Mouse (Mus musculus) ES-E14 (cell line): ENCODE results near the gene Bcar3. TPM values are rescaled to one million over a fixed set of nuclear protein-coding genes. Genes with fewer than 3 reads are reported as not detected.

Experiments
- DNase-seq: peaks from one replicate; pipeline ENCODE4 v3.0.0-alpha.2; 2013; ENCODE audit warnings: low read depth, low spot score
- H3K27ac ChIP-seq: 2 replicates; pipeline ENCODE4 v1.5.1; 2012; ENCODE audit warnings: low read depth, mild to moderate bottlenecking, low read length, moderate library complexity, mixed read lengths; ENCODE audit not compliant: poor library complexity, insufficient read depth, severe bottlenecking
- H3K36me3 ChIP-seq: 2 replicates; pipeline ENCODE4 v1.6.1; 2012; ENCODE audit warnings: mild to moderate bottlenecking, low read length, moderate library complexity, mixed read lengths; ENCODE audit not compliant: control insufficient read depth, poor library complexity, insufficient read depth, severe bottlenecking
- H3K4me1 ChIP-seq, 2 experiments: fragments of 150-350 bp in 1 of 2; sonication (generic) in 1 of 2; 2 replicates each; pipeline ENCODE4 v1.6.1; 2012; ENCODE audit warnings: low read length in 2 of 2, mild to moderate bottlenecking in 1 of 2, mixed read lengths in 1 of 2; ENCODE audit not compliant: control insufficient read depth in 2 of 2, insufficient read depth in 2 of 2, poor library complexity in 1 of 2
- H3K4me3 ChIP-seq, 2 experiments: fragments of 150-350 bp in 1 of 2; sonication (generic) in 1 of 2; 2 replicates each; pipeline ENCODE4 v1.5.1; 2012; ENCODE audit warnings: low read length in 2 of 2, low read depth in 1 of 2, mild to moderate bottlenecking in 1 of 2, mixed read lengths in 1 of 2; ENCODE audit not compliant: insufficient read depth in 1 of 2, poor library complexity in 1 of 2, severe bottlenecking in 1 of 2
- H3K9ac ChIP-seq: 2 replicates; pipeline ENCODE4 v1.6.1; 2012; ENCODE audit warnings: low read depth, mild to moderate bottlenecking, low read length, mixed read lengths; ENCODE audit not compliant: poor library complexity, insufficient read depth, severe bottlenecking
- H3K9me3 ChIP-seq: fragments of 150-350 bp; sonication (generic); 2 replicates; pipeline ENCODE4 v1.6.1; 2012; ENCODE audit warnings: low read depth, mild to moderate bottlenecking, low read length; ENCODE audit not compliant: control insufficient read depth, insufficient read depth
- CHD2 ChIP-seq: IDR thresholded peaks from 2 replicates; pipeline ENCODE4 v1.6.1; 2014; ENCODE audit warnings: mild to moderate bottlenecking, low read depth, low read length, inconsistent platforms
- HCFC1 ChIP-seq: IDR thresholded peaks from 2 replicates; pipeline ENCODE4 v1.6.1; 2012; ENCODE audit warnings: low read length, inconsistent platforms, borderline replicate concordance; ENCODE audit not compliant: insufficient read depth
- MAFK ChIP-seq: IDR thresholded peaks from 2 replicates; pipeline ENCODE4 v1.6.1; 2014; ENCODE audit warnings: mild to moderate bottlenecking, low read depth, low read length, inconsistent platforms; ENCODE audit not compliant: insufficient read depth
- ZC3H11A ChIP-seq: IDR thresholded peaks from 2 replicates; pipeline ENCODE4 v1.6.1; 2012; ENCODE audit warnings: low read depth, mild to moderate bottlenecking, inconsistent platforms, low read length, borderline replicate concordance
- ZNF384 ChIP-seq: IDR thresholded peaks from 2 replicates; pipeline ENCODE4 v1.6.1; 2012; ENCODE audit warnings: low read depth, low read length, inconsistent platforms
- in situ Hi-C, 2 experiments: fragments of 600-800 bp; cut with MboI; formaldehyde crosslinking; loops; one replicate each; pipeline ENCODE4 v1.15.1; 2025; ENCODE audit warnings: low sequenced_read_pairs in 2 of 2, inconsistent platforms in 1 of 2; ENCODE audit not compliant: unreplicated experiment in 2 of 2
- total RNA-seq: library from RNA; depleted of rRNA; stranded (reverse); fragments of 300-350 nt; gene quantifications from 2 replicates; pipeline ENCODE4 v1.2.3, GENCODE M21; 2012

Gene Bcar3
- total RNA-seq, 1 experiment, result 24.5 TPM

DNA sequence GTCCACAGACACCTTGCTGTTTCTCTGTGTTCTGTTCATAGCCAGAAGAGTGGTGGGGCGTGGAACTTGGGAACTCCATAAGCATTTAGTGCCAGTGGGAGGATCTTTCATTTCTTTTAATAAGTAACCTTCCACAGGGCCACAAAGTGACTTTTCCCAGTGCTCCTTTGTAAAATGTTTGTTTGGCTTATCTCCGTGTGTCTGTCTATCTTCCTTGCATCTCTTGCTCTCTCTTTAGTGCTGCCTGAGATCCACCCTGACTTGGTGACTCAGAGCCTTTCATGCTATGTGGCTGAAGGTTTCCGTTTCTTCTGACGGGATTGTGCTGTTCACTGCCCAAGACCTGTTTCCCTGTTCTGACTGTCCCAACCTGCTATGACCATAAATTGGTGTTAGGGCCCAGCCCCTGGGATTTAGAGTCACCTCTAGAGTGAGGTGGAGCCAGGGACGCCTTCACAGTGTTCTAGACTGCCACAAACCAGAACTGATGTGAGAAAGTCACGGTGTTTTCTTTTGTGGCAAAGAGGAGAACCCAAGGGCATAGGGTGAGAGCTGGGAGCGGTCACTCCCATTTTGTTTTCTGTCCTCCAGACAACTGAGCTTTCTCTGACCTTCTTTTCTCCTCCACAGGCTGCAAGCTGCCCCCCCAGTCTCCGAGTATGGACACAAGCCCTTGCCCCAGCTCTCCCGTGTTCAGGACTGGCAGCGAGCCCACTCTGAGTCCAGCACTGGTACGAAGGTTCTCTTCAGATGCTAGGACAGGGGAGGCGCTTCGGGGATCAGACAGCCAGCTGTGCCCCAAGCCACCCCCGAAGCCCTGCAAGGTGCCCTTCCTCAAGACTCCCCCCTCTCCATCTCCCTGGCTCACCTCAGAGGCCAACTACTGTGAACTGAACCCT is 218.0 kb downstream of the Bcar3 start:
- peaks cover 32% of the 10 kb centered on the region for H3K36me3 ChIP-seq
- peaks cover 3 to 8% of the 10 kb centered on the region in 2 experiments; a peak in 2 of 4 replicates for H3K4me1 ChIP-seq
- no peaks in the 10 kb centered on the region for H3K9me3 ChIP-seq
- in situ Hi-C loops, result no loop called here
- no peak overlapping the region for H3K27ac ChIP-seq
- DNase-seq, result no peak
- no peak overlapping the region for H3K9ac ChIP-seq
- TF ChIP-seq MAFK, result no peak
- TF ChIP-seq CHD2, result no peak
- TF ChIP-seq ZNF384, result no peak
- TF ChIP-seq ZC3H11A, result no peak
- no peak for TF ChIP-seq HCFC1
- H3K4me3 ChIP-seq, result no peak overlapping the region

DNA sequence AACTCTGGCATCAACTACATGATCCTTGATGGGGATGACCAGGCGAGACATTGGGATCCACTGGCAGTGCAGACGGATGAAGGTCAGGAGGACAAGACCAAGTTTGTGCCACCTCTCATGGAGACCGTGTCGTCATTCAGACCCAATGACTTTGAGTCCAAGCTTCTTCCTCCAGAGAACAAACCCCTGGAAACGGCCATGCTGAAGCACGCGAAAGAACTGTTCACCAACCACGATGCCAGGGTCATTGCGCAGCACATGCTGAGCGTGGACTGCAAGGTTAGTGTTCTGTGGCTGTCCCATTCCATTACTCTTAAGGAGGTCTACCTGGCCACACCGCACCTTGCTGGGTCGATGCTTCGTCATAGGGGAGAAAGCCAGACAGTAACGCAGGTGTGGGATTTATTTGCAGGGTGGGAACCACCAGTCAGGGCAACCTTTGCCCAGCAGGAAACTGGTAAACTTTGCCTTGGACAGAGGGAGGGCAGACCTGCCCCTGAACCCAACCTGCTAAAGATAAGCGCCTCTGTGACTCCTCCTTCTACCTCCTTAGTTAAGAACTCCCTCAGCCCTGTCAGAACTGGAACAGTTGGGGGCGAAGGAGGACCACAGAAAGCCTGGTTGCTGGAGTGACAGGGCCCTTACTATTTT is 218.9 kb downstream of the Bcar3 start:
- TF ChIP-seq ZNF384 (no peak), MAFK (no peak)
- H3K9ac ChIP-seq, result no peak overlapping the region

DNA sequence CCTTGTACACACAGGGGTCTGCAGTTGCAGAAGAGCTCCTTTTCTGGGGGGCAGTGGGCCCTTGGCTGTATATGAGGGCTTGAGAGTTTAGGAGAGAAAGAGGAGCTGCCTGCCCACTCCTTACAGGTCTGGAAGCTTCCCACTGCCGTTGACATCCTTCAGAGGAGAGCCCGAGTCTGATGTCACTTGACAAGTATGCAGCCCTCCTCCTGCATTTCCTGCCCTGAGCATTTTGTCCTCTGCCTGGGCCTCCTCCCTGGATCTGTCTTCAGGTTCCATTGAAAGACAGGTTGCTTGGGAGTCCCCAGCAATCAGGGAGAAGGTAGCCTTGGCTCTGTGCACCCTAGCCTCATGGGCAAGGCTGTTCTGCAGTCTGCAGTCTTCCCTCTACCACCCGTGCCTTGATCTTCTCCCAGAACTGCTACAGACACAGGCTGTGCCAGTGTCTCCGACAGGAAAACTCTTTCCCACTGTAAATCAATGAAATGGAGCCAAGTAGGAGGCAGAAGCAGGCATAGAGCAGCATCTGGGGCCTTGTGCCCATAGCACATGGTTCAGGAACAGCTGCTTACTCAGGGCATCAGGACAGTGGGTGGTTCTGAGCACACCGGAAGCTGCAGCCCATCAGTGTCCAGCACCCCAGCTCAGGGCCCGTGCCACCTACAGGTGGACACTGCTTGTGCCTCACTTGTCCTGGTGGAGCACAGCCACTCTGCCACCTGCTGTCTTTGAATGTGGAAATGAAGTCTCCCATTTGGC is 221.8 kb downstream of the Bcar3 start:
- no peak for DNase-seq
- peaks cover 49% of the 10 kb centered on the region for H3K36me3 ChIP-seq
- no peak overlapping the region for H3K4me3 ChIP-seq
- peaks cover 3% of the 10 kb centered on the region in 2 experiments; a peak in 2 of 4 replicates for H3K4me1 ChIP-seq
- H3K9ac ChIP-seq, result no peak overlapping the region
- H3K27ac ChIP-seq, result no peak overlapping the region
- H3K9me3 ChIP-seq, result no peaks in the 10 kb centered on the region
- TF ChIP-seq CHD2 (no peak), HCFC1 (no peak)
- in situ Hi-C loops, result no loop called here

More for the DNA sequence above, 218.9 kb downstream of the Bcar3 start:
- Histone ChIP-seq H3K4me1 (peaks cover 3 to 8% of the 10 kb centered on the region in 2 experiments; a peak in 2 of 4 replicates), H3K4me3 (no peak overlapping the region), H3K27ac (no peak overlapping the region), H3K36me3 (peaks cover 38% of the 10 kb centered on the region), H3K9me3 (no peaks in the 10 kb centered on the region)
- in situ Hi-C loops, result no loop called here
- no peak for DNase-seq

DNA sequence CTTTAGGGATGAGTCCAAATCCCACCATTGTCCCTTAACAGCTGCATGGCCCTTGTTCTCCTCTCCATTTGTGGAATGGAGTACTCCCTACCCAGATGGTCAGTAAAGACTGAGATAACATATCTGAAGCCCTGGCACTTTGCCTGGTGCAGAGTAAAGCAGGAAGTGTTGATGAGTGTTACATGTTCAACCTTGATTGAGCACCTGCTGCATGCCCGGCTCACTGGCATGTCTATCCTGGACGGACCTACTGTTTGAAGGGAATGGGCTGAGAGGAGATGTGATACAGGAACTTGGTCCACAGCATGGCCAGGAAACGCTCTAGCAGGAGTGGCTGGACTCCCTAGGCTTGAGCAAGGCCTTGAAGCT is 222.4 kb downstream of the Bcar3 start:
- in situ Hi-C loops, result no loop called here
- H3K27ac ChIP-seq, result no peak overlapping the region
- no peak for DNase-seq

More for the DNA sequence above, 222.4 kb downstream of the Bcar3 start:
- Histone ChIP-seq H3K36me3 (peaks cover 49% of the 10 kb centered on the region), H3K9me3 (no peaks in the 10 kb centered on the region), H3K9ac (no peak overlapping the region), H3K4me1 (peaks cover 3% of the 10 kb centered on the region in 2 experiments; a peak in 2 of 4 replicates), H3K4me3 (no peak overlapping the region)
- TF ChIP-seq ZNF384, result no peak
- TF ChIP-seq ZC3H11A, result no peak
- no peak for TF ChIP-seq MAFK
- no peak for TF ChIP-seq CHD2
- no peak for TF ChIP-seq HCFC1
